Mouse (Mus musculus) c-Kit-negative CD71-positive TER-119-positive erythroid progenitor cells, embryonic 14.5 days (primary cell): ENCODE results near the gene Gm5431.

Experiments
- DNase-seq: peaks from one replicate; pipeline ENCODE4 v3.0.0-alpha.2; 2013; ENCODE audit warnings: low read depth, low spot score

Gene Gm5431

DNA sequence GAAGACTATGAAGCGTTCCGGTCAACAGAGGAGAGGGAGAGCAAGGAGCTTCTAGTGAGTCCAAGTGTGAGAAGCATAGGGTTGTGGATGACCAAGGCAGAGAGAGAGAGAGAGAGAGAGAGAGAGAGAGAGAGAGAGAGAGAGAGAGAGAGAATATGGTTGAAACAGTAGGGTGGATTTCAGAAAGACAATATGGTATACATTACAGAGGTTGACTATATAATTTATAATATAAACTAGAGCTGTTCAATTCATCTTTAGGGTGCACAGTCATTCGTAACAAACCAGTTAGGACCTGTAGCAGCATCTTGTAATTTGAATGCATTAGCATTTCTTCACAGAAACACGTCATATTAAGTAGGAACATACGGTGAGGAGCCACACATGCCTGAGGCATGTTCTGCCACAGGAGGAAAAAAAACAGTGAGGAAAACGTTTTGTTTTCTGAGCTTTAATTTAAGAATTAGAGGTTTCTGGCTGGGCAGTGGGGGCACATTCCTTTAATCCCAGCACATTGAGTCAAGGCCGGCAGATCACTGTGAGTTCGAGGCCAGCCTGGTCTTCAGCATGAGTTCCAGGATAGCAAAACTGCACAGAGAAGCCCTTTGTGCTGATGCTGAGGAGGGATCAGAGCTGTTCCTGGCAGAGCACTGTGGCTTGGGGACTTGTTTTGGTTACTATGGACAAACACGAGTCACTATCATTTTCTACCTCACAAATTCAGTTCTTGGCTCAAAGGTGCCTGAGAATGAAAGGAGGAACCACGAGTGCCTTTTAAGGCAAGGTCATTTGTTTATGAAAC is 62.9 kb downstream of the Gm5431 start:
- DNase-seq = no peak

DNA sequence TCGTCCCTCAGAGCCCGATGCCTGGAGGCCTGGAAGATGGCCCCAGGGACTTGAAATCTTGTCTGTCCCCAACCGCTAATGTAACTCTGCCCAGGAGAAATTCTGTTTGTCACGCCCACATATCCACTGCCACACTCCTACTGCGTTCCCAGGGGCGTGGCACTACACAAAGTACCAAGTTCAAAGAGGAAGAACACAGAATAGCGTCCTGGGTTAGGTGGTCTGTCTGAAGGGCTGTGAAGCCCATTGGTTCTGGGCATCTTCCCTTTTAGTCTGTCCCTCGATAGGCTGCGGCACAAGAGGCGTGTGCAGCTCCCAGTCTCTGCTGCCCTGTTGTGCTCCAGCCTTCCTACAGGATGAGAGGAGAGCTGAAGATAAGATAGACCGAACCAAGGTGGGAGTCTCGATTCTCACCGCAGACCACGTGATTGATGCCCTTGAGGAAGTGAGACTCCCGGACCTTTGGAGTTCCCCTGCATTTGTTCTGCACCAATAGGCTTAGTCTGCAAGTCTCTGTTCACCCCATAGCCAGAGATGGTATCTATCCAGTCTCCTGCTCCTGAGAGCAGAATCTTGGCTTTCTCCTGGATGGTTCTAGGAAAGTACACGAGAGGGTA is 63.7 kb downstream of the Gm5431 start:
- DNase-seq = no peak
